ENCODE assay signal across 17 mouse cellular contexts in the genomic region with DNA sequence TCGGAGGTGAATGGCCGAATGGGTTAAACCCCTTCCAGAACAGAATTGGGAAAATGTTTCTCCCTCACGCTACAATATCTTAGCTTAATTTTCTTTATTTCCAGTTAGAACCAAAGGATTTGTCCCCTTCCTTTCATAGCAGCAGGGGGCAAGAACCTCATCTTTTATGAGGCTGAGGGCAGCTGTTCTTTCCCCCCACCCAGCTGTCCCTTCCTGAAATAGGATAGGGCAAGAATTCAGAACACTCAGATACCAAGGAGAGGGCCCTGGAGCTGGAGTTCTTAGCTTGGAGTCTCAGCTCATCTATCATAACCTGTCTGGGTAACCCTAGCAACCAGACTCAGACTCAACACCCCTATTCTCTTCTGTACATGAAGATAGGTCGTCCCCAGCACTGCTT.
"Had no signal": no experiment of that assay in that cellular context is flagged by ENCODE, and none has a peak within 500 bp of the region (broad histone marks: within the 10 kb centered on the region; RNA-seq: fewer than 3 reads in every experiment).

No protein-coding gene starts in this region.

- H3K4me2 ChIP-seq: lung, embryonic 14.5 days; midbrain, embryonic 11.5 days; midbrain, embryonic 13.5 days; midbrain, embryonic 15.5 days; neural tube, embryonic 13.5 days; neural tube, embryonic 15.5 days had no signal

- ATAC-seq: midbrain, embryonic 13.5 days; midbrain, embryonic 15.5 days had no signal

- H3K4me3 ChIP-seq: midbrain, embryonic 13.5 days; midbrain, embryonic 15.5 days; neural tube, embryonic 13.5 days; neural tube, embryonic 15.5 days had no signal

- H3K4me1 ChIP-seq: midbrain, embryonic 15.5 days; neural tube, embryonic 13.5 days; neural tube, embryonic 15.5 days had no signal

- H3K27me3 ChIP-seq: midbrain, embryonic 13.5 days; midbrain, embryonic 15.5 days; neural tube, embryonic 13.5 days; neural tube, embryonic 15.5 days had no signal

- H3K9ac ChIP-seq: lung, embryonic 14.5 days; midbrain, embryonic 13.5 days; midbrain, embryonic 15.5 days; neural tube, embryonic 13.5 days; neural tube, embryonic 15.5 days had no signal

- H3K27ac ChIP-seq: midbrain, embryonic 13.5 days; midbrain, embryonic 15.5 days; neural tube, embryonic 13.5 days; neural tube, embryonic 15.5 days had no signal

- H3K9me3 ChIP-seq: midbrain, embryonic 13.5 days; midbrain, embryonic 15.5 days; neural tube, embryonic 13.5 days; neural tube, embryonic 15.5 days had no signal

- DNase-seq: lung, adult 18-20 months; lung, embryonic 14.5 days; lung, postnatal 10 days; lung, postnatal 4 days; retina, postnatal 1 day; right cerebral cortex, adult 18-20 months; right cerebral cortex, postnatal 25 days; right cerebral cortex, postnatal 4 days; spleen, adult 18-20 months; thymus, adult 18-20 months; thymus, postnatal 14 days; thymus, postnatal 36 days had no signal

- H3K36me3 ChIP-seq: midbrain, embryonic 13.5 days; midbrain, embryonic 15.5 days; neural tube, embryonic 13.5 days; neural tube, embryonic 15.5 days had no signal
